Mouse (Mus musculus) olfactory bulb, adult 2 months (tissue): ENCODE measurements at regions not wholly inside any gene's neighbourhood (a gene's known extent, or its start where the extent isn't known, plus 50 kb on each side); places are given as distances from the start of the nearest gene placed in this dataset.

Experiments
- CTCF ChIP-seq: fragments of 200-500 bp; IDR thresholded peaks from 2 replicates; pipeline ENCODE4 v1.5.1; 2012; ENCODE audit warnings: low read depth, mild to moderate bottlenecking, low read length, moderate library complexity; ENCODE audit not compliant: insufficient read depth
- POLR2A ChIP-seq: fragments of 200-500 bp; IDR thresholded peaks from 2 replicates; pipeline ENCODE4 v1.6.1; 2012; ENCODE audit warnings: mild to moderate bottlenecking, low read depth, low read length, moderate library complexity; ENCODE audit not compliant: insufficient read depth

GRCm38 (mm10) chr4:153905076-153905475 is 52.0 kb upstream of the A430005L14Rik start:
- TF ChIP-seq POLR2A: no peak
- no peak for TF ChIP-seq CTCF
